Mouse (Mus musculus) brown adipose tissue, adult 24 weeks (tissue): ENCODE results near the gene Rhoj. TPM values are rescaled to one million over a fixed set of nuclear protein-coding genes. Genes with fewer than 3 reads are reported as not detected.

Source experiments
- H3K27ac ChIP-seq: fragments of 200-500 bp; replicated peaks from 2 replicates; pipeline ENCODE4 v1.5.1; 2012; ENCODE audit warnings: low read depth, mild to moderate bottlenecking, low read length
- H3K4me1 ChIP-seq: fragments of 200-500 bp; 2 replicates; pipeline ENCODE4 v1.6.1; 2012; ENCODE audit warnings: low read length, mixed read lengths; ENCODE audit not compliant: control insufficient read depth, insufficient read depth, insufficient read length
- H3K4me3 ChIP-seq: fragments of 200-500 bp; 2 replicates; pipeline ENCODE4 v1.5.1; 2012; ENCODE audit warnings: low read depth, mild to moderate bottlenecking, low read length, moderate library complexity; ENCODE audit not compliant: insufficient read depth
- polyA plus RNA-seq: library from polyadenylated mRNA; stranded (reverse); fragments of >200 nt; gene quantifications from 2 replicates; pipeline ENCODE4 v1.2.4, GENCODE M21; 2012; ENCODE audit not compliant: missing spikeins, insufficient read depth, insufficient read length

Gene Rhoj
- polyA plus RNA-seq, 1 experiment, result 16.0 TPM

GRCm38 (mm10) chr12:75450011-75450410 lies 141.9 kb downstream of the Rhoj start:
- Histone ChIP-seq H3K4me1 (no peaks in the 10 kb centered on the region), H3K27ac (no peak overlapping the region), H3K4me3 (no peak overlapping the region)

DNA sequence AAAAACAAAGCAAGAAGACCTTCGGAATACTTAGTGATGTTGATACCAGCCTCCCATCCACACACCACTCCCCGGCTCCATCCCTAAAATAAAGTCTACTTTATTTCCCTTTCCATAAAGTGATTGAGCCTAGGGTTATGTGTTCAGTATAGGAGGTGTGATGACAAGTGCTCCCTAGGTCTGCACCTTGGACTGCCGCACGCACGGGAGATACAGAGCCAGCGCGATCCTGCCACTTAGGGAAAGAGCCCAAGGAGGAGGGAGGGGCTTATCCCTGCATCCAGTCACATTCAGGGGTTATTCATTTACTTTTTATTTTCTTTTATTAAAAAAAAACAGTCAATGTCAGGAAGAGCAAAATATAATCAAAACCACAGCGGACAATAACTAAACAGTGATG lies 142.5 kb downstream of the Rhoj start:
- no peak overlapping the region for H3K4me3 ChIP-seq
- no peaks in the 10 kb centered on the region for H3K4me1 ChIP-seq
- H3K27ac ChIP-seq, result no peak overlapping the region

Other genes starting within 250 kb of the Rhoj start
- not detected in 2 replicates for gene Kcnh5, start 131.0 kb upstream of the Rhoj start, polyA plus RNA-seq
- not detected in 2 replicates for gene Gphb5, start 108.5 kb downstream of the Rhoj start, polyA plus RNA-seq